Mouse (Mus musculus) liver, embryonic 11.5 days (tissue): ENCODE data around the gene Vstm2a. TPM values are rescaled to one million over a fixed set of nuclear protein-coding genes. Genes with fewer than 3 reads are reported as not detected.

ENCODE experiments used
- ATAC-seq: fragments of 200-750 bp; cut with Nextera tagmentation; replicated peaks from 2 replicates; pipeline ENCODE4 v1.8.0; 2017; ENCODE audit warnings: moderate number of reproducible peaks, mild to moderate bottlenecking, moderate TSS enrichment, moderate library complexity; ENCODE audit not compliant: low FRiP score
- DNase-seq: peaks from one replicate; pipeline ENCODE4 v3.0.0-alpha.2; 2017; ENCODE audit warnings: low spot score
- H3K27ac ChIP-seq: fragments of 300-500 bp; sonication (generic); 2 replicates; pipeline ENCODE4 v1.5.1; 2014; ENCODE audit warnings: mild to moderate bottlenecking, low read depth, low read length, control low read depth
- H3K27me3 ChIP-seq: fragments of 300-500 bp; sonication (generic); replicated peaks from 2 replicates; pipeline ENCODE4 v1.6.1; 2014; ENCODE audit warnings: low read length, mixed read lengths; ENCODE audit not compliant: control insufficient read depth, insufficient read depth
- H3K36me3 ChIP-seq: fragments of 300-500 bp; sonication (generic); 2 replicates; pipeline ENCODE4 v1.6.1; 2014; ENCODE audit warnings: mild to moderate bottlenecking, low read length, moderate library complexity, mixed read lengths; ENCODE audit not compliant: control insufficient read depth, insufficient read depth
- H3K4me1 ChIP-seq: fragments of 300-500 bp; sonication (generic); replicated peaks from 2 replicates; pipeline ENCODE4 v1.6.1; 2014; ENCODE audit warnings: low read length, mixed read lengths; ENCODE audit not compliant: control insufficient read depth, insufficient read depth
- H3K4me2 ChIP-seq: fragments of 300-500 bp; sonication (generic); 2 replicates; pipeline ENCODE4 v1.6.1; 2014; ENCODE audit warnings: mild to moderate bottlenecking, control low read depth, moderate library complexity
- H3K4me3 ChIP-seq: fragments of 300-500 bp; sonication (generic); 2 replicates; pipeline ENCODE4 v1.5.1; 2014; ENCODE audit warnings: low read depth, low read length, control low read depth
- H3K9ac ChIP-seq: fragments of 300-500 bp; sonication (generic); 2 replicates; pipeline ENCODE4 v1.6.1; 2014; ENCODE audit warnings: low read depth, low read length, control low read depth
- H3K9me3 ChIP-seq: fragments of 300-500 bp; sonication (generic); 2 replicates; pipeline ENCODE4 v1.6.1; 2016; ENCODE audit warnings: low read length, inconsistent platforms, mixed read lengths; ENCODE audit not compliant: control insufficient read depth
- WGBS: fragments of 180-500 bp; shearing (Covaris S2); extraction: QIAGEN DNeasy Blood & Tissue Kit; methylation state at CpG from one replicate; pipeline ENCODE4 v1.1.7; 2014; 5-methylcytosine and 5-hydroxymethylcytosine counted together
- polyA plus RNA-seq: library from polyadenylated mRNA; unstranded; fragments of >200 nt; fragmentation: Nextera tagmentation; extraction: Ambion mirVana; gene quantifications from 2 replicates; pipeline ENCODE4 v1.2.1, GENCODE M21; 2014

The Vstm2a gene
- 0.78 and 1.0 TPM in 2 replicates for polyA plus RNA-seq

GRCm38 (mm10) chr11:16257473-16257921 is at the start of gene Vstm2a:
Vstm2a (plus strand) TSS chr11:16257724.
- WGBS = under 1% methylated on average over 44 of the region's 44 CpGs
- Histone ChIP-seq H3K4me3 (peak within 1 kb of the TSS; percentile 43), H3K4me2 (peak within 1 kb of the TSS; percentile 73), H3K36me3 (no peaks in the 10 kb centered on the region), H3K9ac (no peak within 1 kb of the TSS), H3K9me3 (no peaks in the 10 kb centered on the region), H3K27ac (no peak within 1 kb of the TSS), H3K4me1 (no peaks in the 10 kb centered on the region), H3K27me3 (peaks cover 43% of the 10 kb centered on the region)
- ATAC-seq (peak; percentile 26; the same call in 1 of the 2 replicates), DNase-seq (peak; percentile 34)

- Histone ChIP-seq H3K36me3 (no peaks in the 10 kb centered on the region), H3K9me3 (no peaks in the 10 kb centered on the region), H3K4me2 (peak overlapping the region; percentile 73), H3K27me3 (peaks cover 43% of the 10 kb centered on the region), H3K9ac (no peak overlapping the region), H3K4me3 (peak overlapping the region; percentile 43; the same call in 1 of the 2 replicates), H3K4me1 (no peaks in the 10 kb centered on the region), H3K27ac (no peak overlapping the region)
- ATAC-seq (no peak), DNase-seq (no peak)
- WGBS = 33% methylated on average over 7 of the region's 7 CpGs
These were observed 513 bp upstream of the Vstm2a start for GRCm38 (mm10) chr11:16257011-16257410.

- H3K4me1 ChIP-seq = no peaks in the 10 kb centered on the region
- H3K4me3 ChIP-seq = no peak overlapping the region
- H3K27ac ChIP-seq = no peak overlapping the region
- H3K4me2 ChIP-seq = no peak overlapping the region
- WGBS = 41% methylated on average over 1 of the region's 1 CpGs
- H3K9ac ChIP-seq = no peak overlapping the region
- DNase-seq (no peak), ATAC-seq (no peak)
- peaks cover 43% of the 10 kb centered on the region for H3K27me3 ChIP-seq
- H3K36me3 ChIP-seq = no peaks in the 10 kb centered on the region
- no peaks in the 10 kb centered on the region for H3K9me3 ChIP-seq
These were observed 776 bp downstream of the Vstm2a start for GRCm38 (mm10) chr11:16258300-16258699.

GRCm38 (mm10) chr11:16259876-16260275 is 2.4 kb downstream of the Vstm2a start:
- H3K4me1 ChIP-seq = no peaks in the 10 kb centered on the region
- H3K36me3 ChIP-seq = no peaks in the 10 kb centered on the region
- no peak overlapping the region for H3K9ac ChIP-seq
- H3K27ac ChIP-seq = no peak overlapping the region
- H3K27me3 ChIP-seq = peaks cover 43% of the 10 kb centered on the region
- ATAC-seq = no peak
- no peak overlapping the region for H3K4me2 ChIP-seq
- no peak overlapping the region for H3K4me3 ChIP-seq
- 22% methylated on average over 9 of the region's 9 CpGs for WGBS
- DNase-seq = no peak
- H3K9me3 ChIP-seq = no peaks in the 10 kb centered on the region

- Histone ChIP-seq H3K27me3 (peaks cover 43% of the 10 kb centered on the region), H3K36me3 (no peaks in the 10 kb centered on the region), H3K4me3 (peak overlapping the region; percentile 39), H3K9ac (no peak overlapping the region), H3K4me2 (peak overlapping the region; percentile 65), H3K9me3 (no peaks in the 10 kb centered on the region), H3K27ac (no peak overlapping the region), H3K4me1 (no peaks in the 10 kb centered on the region)
- DNase-seq = peak; percentile 62
- 1% methylated on average over 40 of the region's 40 CpGs for WGBS
- ATAC-seq = peak; percentile 76
These were observed 3.4 kb downstream of the Vstm2a start for GRCm38 (mm10) chr11:16260764-16261578.

GRCm38 (mm10) chr11:16268396-16268795 is 10.9 kb downstream of the Vstm2a start:
- WGBS = 92% methylated on average over 1 of the region's 1 CpGs

GRCm38 (mm10) chr11:16290381-16290780 is 32.9 kb downstream of the Vstm2a start:
- Histone ChIP-seq H3K9me3 (no peaks in the 10 kb centered on the region), H3K4me3 (no peak overlapping the region), H3K4me1 (no peaks in the 10 kb centered on the region), H3K36me3 (no peaks in the 10 kb centered on the region), H3K27me3 (no peaks in the 10 kb centered on the region), H3K4me2 (no peak overlapping the region), H3K9ac (no peak overlapping the region), H3K27ac (no peak overlapping the region)
- 69% methylated on average over 1 of the region's 1 CpGs for WGBS
- ATAC-seq = no peak
- no peak for DNase-seq

More at GRCm38 (mm10) chr11:16268396-16268795, 10.9 kb downstream of the Vstm2a start:
- no peaks in the 10 kb centered on the region for H3K9me3 ChIP-seq
- H3K27ac ChIP-seq = no peak overlapping the region
- H3K36me3 ChIP-seq = no peaks in the 10 kb centered on the region
- H3K4me1 ChIP-seq = no peaks in the 10 kb centered on the region
- H3K9ac ChIP-seq = no peak overlapping the region
- H3K4me2 ChIP-seq = no peak overlapping the region
- H3K27me3 ChIP-seq = no peaks in the 10 kb centered on the region
- ATAC-seq (no peak), DNase-seq (no peak)
- H3K4me3 ChIP-seq = no peak overlapping the region

- no peak for DNase-seq
- no peaks in the 10 kb centered on the region for H3K36me3 ChIP-seq
- 72% methylated on average over 4 of the region's 4 CpGs for WGBS
These were observed 35.4 kb downstream of the Vstm2a start for GRCm38 (mm10) chr11:16292960-16293359.

GRCm38 (mm10) chr11:16296521-16296920 is 39.0 kb downstream of the Vstm2a start:
- H3K9ac ChIP-seq = no peak overlapping the region
- no peak overlapping the region for H3K27ac ChIP-seq
- H3K4me2 ChIP-seq = no peak overlapping the region
- DNase-seq = no peak
- no peak overlapping the region for H3K4me3 ChIP-seq
- H3K4me1 ChIP-seq = no peaks in the 10 kb centered on the region
- ATAC-seq = no peak
- no peaks in the 10 kb centered on the region for H3K27me3 ChIP-seq
- 80% methylated on average over 1 of the region's 1 CpGs for WGBS
- H3K36me3 ChIP-seq = no peaks in the 10 kb centered on the region
- no peaks in the 10 kb centered on the region for H3K9me3 ChIP-seq

More at GRCm38 (mm10) chr11:16292960-16293359, 35.4 kb downstream of the Vstm2a start:
- Histone ChIP-seq H3K27ac (no peak overlapping the region), H3K4me1 (no peaks in the 10 kb centered on the region), H3K4me2 (no peak overlapping the region), H3K27me3 (no peaks in the 10 kb centered on the region), H3K4me3 (no peak overlapping the region), H3K9me3 (no peaks in the 10 kb centered on the region), H3K9ac (no peak overlapping the region)
- ATAC-seq = no peak
